23 mouse cellular contexts compared by ENCODE assay signal in the genomic region with DNA sequence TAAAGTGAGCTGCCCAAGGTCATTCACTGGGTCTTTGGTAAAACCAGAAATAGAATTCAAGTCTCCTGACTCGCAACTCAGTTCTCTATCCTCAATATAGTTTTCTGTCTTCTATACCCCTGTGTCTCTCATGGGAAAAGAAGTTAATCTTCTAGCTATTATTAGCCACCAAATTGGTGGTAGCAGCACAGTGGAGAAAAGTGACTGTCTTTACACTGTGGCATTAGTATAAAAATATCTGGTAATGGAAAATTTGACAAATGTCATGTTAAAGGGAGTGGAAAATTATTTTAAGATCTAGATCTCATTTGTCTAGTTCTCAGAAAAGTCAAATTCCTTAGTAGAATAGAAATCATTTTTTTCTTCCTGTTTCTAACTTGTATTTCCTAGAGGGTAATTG. TPM values are rescaled to one million over a fixed set of nuclear protein-coding genes. Genes with fewer than 3 reads are reported as not detected.
DNase-seq lines count a peak whose midpoint lies in the region; ATAC-seq and TF ChIP-seq lines count a peak whose summit lies in the region.
"Had no signal": no experiment of that assay in that cellular context is flagged by ENCODE, and none has a peak within 500 bp of the region (broad histone marks: within the 10 kb centered on the region; RNA-seq: fewer than 3 reads in every experiment).

No protein-coding gene starts in this region.

- intact Hi-C loops in heart, postnatal 10 days (cut with DNase I) = no loop called here

- dilution Hi-C loops in CH12.LX (cut with MboI; ENCODE audit: extremely low pct_ligation_motif_present, extremely low pct_unique_long_range_greater_than_20kb, low sequenced_read_pairs) = no loop called here

- peak; percentile 5 for DNase-seq in CD4-positive, CD25-positive, alpha-beta regulatory T cell, adult 2 months (ENCODE audit: low read depth, low spot score)
- peak; percentile 39 for DNase-seq in CH12.LX (ENCODE audit: extremely low read depth)
- DNase-seq in splenic B cell, adult 2 months (ENCODE audit: low read depth, low spot score) = peak; percentile 40
- DNase-seq in layer of hippocampus, adult 11-12 months (ENCODE audit: low spot score) = no peak
- DNase-seq in heart, postnatal 10 days = no peak
- DNase-seq: adrenal gland, adult 2 months; adrenal gland, postnatal 10 days; adrenal gland, postnatal 25 days; B cell, adult 2 months; cerebellum, adult 18-20 months; cerebellum, adult 8-10 months; cerebellum, adult 9-11 months; cerebellum, postnatal 14 days; cerebellum, postnatal 36 days; embryo, embryonic 11 days had no signal

- no peak for TF ChIP-seq RAD21 in CH12.LX (IDR thresholded peaks at IDR 0.05; ENCODE audit: low read depth, low read length)

- TF ChIP-seq EP300 in CH12.LX (IDR thresholded peaks at IDR 0.05; ENCODE audit: low read length) = 0 out of 2 replicates have a peak, but pooled peaks have one; percentile 38

- ATAC-seq in cerebellum, adult (ENCODE audit: insufficient number of reproducible peaks, low FRiP score, low TSS enrichment) = no peak
- ATAC-seq: forebrain, embryonic 14.5 days; forebrain, embryonic 16.5 days had no signal

- peaks cover 0 to 15% of the 10 kb centered on the region in 2 experiments; a peak in 2 of 4 replicates for H3K4me1 ChIP-seq in CH12.LX (ENCODE audit: control insufficient read depth in 1 of 2, insufficient read depth in 2 of 2)
- H3K4me1 ChIP-seq: embryonic facial prominence, embryonic 13.5 days; embryonic facial prominence, embryonic 15.5 days; forebrain, embryonic 10.5 days; forebrain, embryonic 12.5 days had no signal

- no peak overlapping the region for H3K4me2 ChIP-seq in CH12.LX (ENCODE audit: insufficient read depth, low read depth, poor library complexity, severe bottlenecking)
- H3K4me2 ChIP-seq: embryonic facial prominence, embryonic 13.5 days; embryonic facial prominence, embryonic 15.5 days; forebrain, embryonic 12.5 days had no signal

- no peak overlapping the region for H3K27ac ChIP-seq in CH12.LX (ENCODE audit: insufficient read depth, low read depth)
- H3K27ac ChIP-seq: embryonic facial prominence, embryonic 13.5 days; embryonic facial prominence, embryonic 15.5 days; forebrain, embryonic 10.5 days; forebrain, embryonic 12.5 days had no signal

- H3K79me2 ChIP-seq in CH12.LX (replicated peaks; ENCODE audit: control insufficient read depth, extremely low read depth, insufficient read depth, poor library complexity, severe bottlenecking) = no peaks in the 10 kb centered on the region

- no peak overlapping the region for H3K4me3 ChIP-seq in CH12.LX (replicated peaks in 1 of 3; ENCODE audit: low read depth in 2 of 3, low read length in 2 of 3, poor library complexity in 1 of 3)
- H3K4me3 ChIP-seq: embryonic facial prominence, embryonic 13.5 days; embryonic facial prominence, embryonic 15.5 days; erythroblast, embryonic 14.5 days; forebrain, embryonic 10.5 days; forebrain, embryonic 12.5 days had no signal

- in situ Hi-C loops in CH12.LX (cut with MboI; ENCODE audit: low pct_ligation_motif_present, low pct_unique_long_range_greater_than_20kb, low sequenced_read_pairs) = no loop called here

- H3K27me3 ChIP-seq in CH12.LX (replicated peaks) = no peaks in the 10 kb centered on the region
- H3K27me3 ChIP-seq in splenic B cell, adult 2 months (ENCODE audit: control insufficient read depth, insufficient read depth, low read length, poor library complexity, severe bottlenecking) = no peaks in the 10 kb centered on the region
- H3K27me3 ChIP-seq: embryonic facial prominence, embryonic 13.5 days; embryonic facial prominence, embryonic 15.5 days; forebrain, embryonic 12.5 days had no signal

- H3K9me3 ChIP-seq in CH12.LX (replicated peaks; ENCODE audit: low read length) = no peaks in the 10 kb centered on the region
- H3K9me3 ChIP-seq: embryonic facial prominence, embryonic 13.5 days; embryonic facial prominence, embryonic 15.5 days; forebrain, embryonic 10.5 days; forebrain, embryonic 12.5 days had no signal

- no peak for TF ChIP-seq POLR2A in CH12.LX (IDR thresholded peaks at IDR 0.05; ENCODE audit: low read depth, low read length)

- no peak for TF ChIP-seq CTCF in CH12.LX (conservative IDR thresholded peaks at IDR 0.05 in 1 of 2, IDR thresholded peaks at IDR 0.05 in 1 of 2; ENCODE audit: low read depth in 2 of 2, low read length in 2 of 2)

- H3K9ac ChIP-seq in CH12.LX (ENCODE audit: insufficient read depth, low read depth) = no peak overlapping the region
- H3K9ac ChIP-seq: embryonic facial prominence, embryonic 13.5 days; embryonic facial prominence, embryonic 15.5 days; forebrain, embryonic 12.5 days had no signal

- H3K36me3 ChIP-seq in CH12.LX (replicated peaks in 1 of 2; ENCODE audit: control insufficient read depth in 1 of 2, insufficient read depth in 1 of 2, low read length in 1 of 2) = peaks cover 8 to 22% of the 10 kb centered on the region in 2 experiments
- H3K36me3 ChIP-seq in splenic B cell, adult 2 months (ENCODE audit: control insufficient read depth, insufficient read depth, low read length, poor library complexity, severe bottlenecking) = no peaks in the 10 kb centered on the region

TF ChIP-seq in CH12.LX, 34 proteins besides CTCF, POLR2A, EP300 and RAD21:
- peak; percentile 58 for TF ChIP-seq MEF2A (IDR thresholded peaks at IDR 0.05; ENCODE audit: borderline replicate concordance, low read depth, low read length)
- TF ChIP-seq HCFC1 (IDR thresholded peaks at IDR 0.05; ENCODE audit: low read depth, low read length) = no peak
- peak; percentile 72 for TF ChIP-seq JUND (conservative IDR thresholded peaks at IDR 0.05; ENCODE audit: low read depth, low read length)
- TF ChIP-seq JUN (IDR thresholded peaks at IDR 0.05; ENCODE audit: insufficient read depth, low read depth, low read length) = peak; percentile 39
- no peak for TF ChIP-seq MXI1 (IDR thresholded peaks at IDR 0.05; ENCODE audit: low read depth, low read length)

RNA-seq across cellular contexts. Expression of gene Mettl15, which starts 51.3 kb away (rescaled TPM):
- total RNA-seq in CH12.LX (2012; rRNA removed) (4.6 and 5.6 TPM in 2 replicates), CH12.LX (2014; rRNA removed) (9.8 and 11.5 TPM in 2 replicates)
- 5.1 and 6.4 TPM in 2 replicates for polyA plus RNA-seq in CH12.LX (2012; ENCODE audit: insufficient read length, low read depth)
- 10 to 100 TPM; 12.4 to 13.0 TPM for total RNA-seq in heart, postnatal 10 days (2021)

RNA-seq across cellular contexts. Expression of gene Kif18a, which starts 51.3 kb away (rescaled TPM):
- total RNA-seq in CH12.LX (2012; rRNA removed) (18.9 and 20.4 TPM in 2 replicates), CH12.LX (2014; rRNA removed) (48.4 and 59.3 TPM in 2 replicates)
- polyA plus RNA-seq in CH12.LX (2012; ENCODE audit: insufficient read length, low read depth) = 18.2 and 23.4 TPM in 2 replicates
- 1 to 10 TPM; 2.7 to 2.8 TPM for total RNA-seq in heart, postnatal 10 days (2021)
- polyA plus RNA-seq: adrenal gland, adult 2 months had no signal

Comparison
In these comparisons a context has a peak if more than half of its experiments do, and no peak if none do; other contexts are left out.
1. DNase-seq: peak in CD4-positive, CD25-positive, alpha-beta regulatory T cell, adult 2 months (single experiment), CH12.LX (single experiment) and splenic B cell, adult 2 months (single experiment); none in layer of hippocampus, adult 11-12 months (single experiment) and heart, postnatal 10 days (0 of 2).
2. RNA of gene Kif18a, which starts 51.3 kb away (total RNA-seq): 18.9 to 59.3 TPM in CH12.LX; 2.7 to 2.8 TPM in heart, postnatal 10 days; every median in the first group is over 4 times any median in the second.